Mouse (Mus musculus) heart, adult 8-10 months (tissue): ENCODE results near the gene Fkbp5. TPM values are rescaled to one million over a fixed set of nuclear protein-coding genes. Genes with fewer than 3 reads are reported as not detected.
A peak's percentile ranks its signal among the peaks of the same experiment; 100 is the strongest.

Experiments used
- DNase-seq: peaks from one replicate; pipeline ENCODE4 v3.0.0; 2022; ENCODE audit warnings: low spot score
- total RNA-seq, 4 experiments: library from RNA; stranded (reverse); gene quantifications; 2 replicates each; pipeline ENCODE4 v1.2.4; 2022

The Fkbp5 gene
- total RNA-seq, 4 experiments from 2014 or later = 31.0 to 46.7 (median 38.3) TPM

GRCm38 (mm10) chr17:28523355-28524008 lies 6.2 kb upstream of the Fkbp5 start:
- no peak for DNase-seq

GRCm38 (mm10) chr17:28522623-28523354 lies 5.5 kb upstream of the Fkbp5 start:
- DNase-seq = peak; percentile 98

DNA sequence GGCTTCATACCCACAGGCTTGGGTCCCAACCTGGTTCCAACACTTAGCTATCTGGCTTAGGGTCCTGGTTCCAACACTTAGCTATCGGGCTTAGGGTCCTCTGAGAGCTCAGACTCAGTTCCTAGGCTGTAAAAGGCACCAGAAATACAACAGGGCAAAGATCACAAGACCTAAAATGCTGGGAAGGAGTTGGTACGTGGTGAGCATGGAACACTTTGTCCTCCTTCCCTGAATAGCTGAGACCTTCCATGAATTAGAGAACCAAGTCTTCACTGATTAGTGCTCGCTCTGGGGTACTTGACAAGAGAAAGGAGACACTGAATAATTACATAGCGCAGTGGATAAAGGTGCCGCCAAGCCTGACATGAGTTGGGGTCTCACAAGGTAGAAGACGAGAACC lies 4.6 kb upstream of the Fkbp5 start:
- DNase-seq = no peak

DNA sequence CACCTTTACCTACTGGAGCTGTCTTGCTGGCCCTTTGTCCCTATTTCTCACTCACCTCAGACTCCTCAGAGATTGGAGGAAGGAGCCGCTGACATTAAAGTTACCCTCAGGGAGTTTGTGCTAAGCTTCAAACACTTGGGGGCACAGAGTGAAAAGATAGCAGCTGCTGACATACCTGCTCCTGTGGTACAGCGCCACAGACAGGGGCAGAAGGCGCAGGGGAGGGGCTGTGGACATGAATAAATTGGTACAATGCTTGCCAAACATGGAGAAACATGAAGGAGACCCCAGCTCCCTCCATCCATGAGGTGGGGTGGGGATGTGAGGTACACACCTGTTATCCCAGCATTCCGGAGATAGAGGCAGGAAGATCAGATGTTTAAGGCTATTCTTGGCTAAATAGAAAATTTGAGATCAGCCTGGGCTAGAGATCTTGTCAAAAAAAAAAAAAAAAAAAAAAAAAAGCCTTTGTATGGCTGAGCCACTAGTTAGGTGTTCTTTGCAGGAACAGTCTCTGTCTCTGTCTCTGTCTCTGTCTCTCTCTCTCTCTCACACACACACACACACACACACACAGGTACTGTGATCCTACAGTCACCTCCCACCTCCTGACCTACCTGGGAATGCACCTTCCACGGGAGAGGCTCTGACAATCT lies 3.9 kb upstream of the Fkbp5 start:
- no peak for DNase-seq

- no peak for DNase-seq
Observed at GRCm38 (mm10) chr17:28520561-28520960, 3.2 kb upstream of the Fkbp5 start.

GRCm38 (mm10) chr17:28519827-28520226 lies 2.5 kb upstream of the Fkbp5 start:
- DNase-seq = no peak

- DNase-seq = peak; percentile 55
Observed at GRCm38 (mm10) chr17:28518615-28519071, 1.3 kb upstream of the Fkbp5 start.

DNA sequence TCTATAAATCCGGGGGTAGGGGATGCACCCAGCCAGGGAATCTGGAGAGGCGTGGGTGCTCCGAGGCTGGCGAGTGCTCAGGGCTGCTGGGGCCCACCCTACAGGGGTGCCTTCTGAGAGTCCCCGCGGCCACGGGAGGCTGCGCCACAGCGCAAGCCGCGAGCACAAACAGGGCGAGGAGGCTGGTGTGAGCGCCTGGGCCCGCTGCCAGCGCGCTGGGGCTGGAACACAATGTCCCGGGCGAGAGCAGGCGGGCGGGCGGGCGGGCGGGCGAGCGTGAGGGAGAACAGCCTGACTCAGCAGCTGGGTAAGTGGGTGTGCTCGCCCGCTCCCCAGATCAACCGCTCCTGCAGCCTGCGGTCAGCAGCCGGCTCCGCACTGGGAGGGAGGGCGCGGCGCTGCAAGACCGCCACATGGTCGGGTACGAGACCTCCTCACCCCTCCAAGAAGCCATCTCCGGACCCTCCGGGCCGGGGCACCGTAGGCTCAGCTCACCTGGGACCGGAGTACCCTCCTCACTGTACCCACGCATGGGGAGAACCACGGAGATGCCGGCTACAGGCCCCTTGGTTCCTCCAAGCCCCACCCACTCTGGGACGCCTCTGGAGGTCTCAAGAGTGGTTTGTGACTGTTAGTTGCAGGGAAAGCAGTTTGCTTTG lies 758 bp upstream of the Fkbp5 start:
- DNase-seq = no peak

GRCm38 (mm10) chr17:28516881-28517280 lies 446 bp downstream of the Fkbp5 start:
- DNase-seq = no peak

DNA sequence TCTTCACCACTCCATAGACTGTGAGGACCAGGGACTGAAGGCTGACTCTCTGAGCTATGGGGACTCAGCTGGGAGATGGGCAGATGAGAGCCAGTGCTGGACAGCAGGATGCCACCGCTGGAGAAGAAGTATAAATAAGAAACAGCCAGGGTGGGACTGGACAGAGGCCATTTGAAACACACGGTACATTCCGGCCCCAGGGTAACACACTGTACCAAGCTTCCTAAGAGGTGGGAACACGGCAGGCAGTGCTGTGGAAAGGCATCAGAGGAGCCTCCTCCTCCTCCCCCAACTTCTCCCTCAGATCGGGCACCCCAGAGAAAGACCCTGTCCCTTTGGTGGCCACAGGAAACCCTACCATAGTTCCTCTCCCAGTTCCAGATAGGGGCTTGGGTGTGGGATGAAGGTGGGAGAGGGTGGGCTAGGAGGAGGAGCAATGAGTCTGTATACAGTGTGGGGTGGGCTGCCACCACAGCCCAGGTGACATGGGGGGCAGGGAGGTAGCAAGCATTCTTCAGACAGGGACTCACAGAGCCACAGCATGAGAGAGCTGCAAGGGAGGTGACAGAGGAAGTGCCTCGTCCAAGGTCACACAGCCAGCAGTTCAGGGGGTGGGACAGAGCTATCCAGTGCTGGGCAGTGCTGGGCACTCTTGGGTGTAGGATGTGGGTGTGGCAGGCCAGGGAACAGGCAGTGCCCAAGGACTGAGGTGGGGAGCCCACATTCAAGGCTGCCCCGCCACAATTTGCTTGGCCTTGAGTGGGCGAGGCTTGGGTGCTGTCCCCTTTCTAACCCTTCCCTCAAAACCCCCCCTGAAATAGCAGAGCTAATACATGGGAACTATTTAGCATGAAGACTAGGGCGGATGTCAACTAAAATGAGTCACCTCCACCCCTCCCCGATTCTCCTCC lies 1.6 kb downstream of the Fkbp5 start:
- peak; percentile 73 for DNase-seq

- no peak for DNase-seq
Observed at GRCm38 (mm10) chr17:28514555-28514954, 2.8 kb downstream of the Fkbp5 start.

DNA sequence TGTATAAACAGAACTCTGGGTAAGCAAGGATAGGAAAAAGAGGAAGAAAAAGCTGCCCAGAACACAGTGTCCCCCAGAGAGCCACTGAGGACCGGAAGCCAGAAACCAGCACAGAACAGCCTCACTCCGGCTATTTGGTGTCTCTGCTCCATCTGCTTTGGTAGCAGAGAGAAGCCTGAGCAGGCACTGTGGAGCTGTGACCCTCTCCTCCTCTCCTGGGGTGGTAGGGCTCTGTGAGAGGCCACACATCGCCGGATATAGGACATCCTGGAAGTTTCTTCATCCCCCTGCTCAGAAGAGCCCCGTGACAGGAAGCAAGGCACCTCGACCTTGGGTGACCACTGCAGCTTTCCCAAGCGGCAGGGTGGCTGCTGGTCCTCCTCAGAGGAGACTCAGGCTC lies 3.5 kb downstream of the Fkbp5 start:
- peak; percentile 75 for DNase-seq

DNA sequence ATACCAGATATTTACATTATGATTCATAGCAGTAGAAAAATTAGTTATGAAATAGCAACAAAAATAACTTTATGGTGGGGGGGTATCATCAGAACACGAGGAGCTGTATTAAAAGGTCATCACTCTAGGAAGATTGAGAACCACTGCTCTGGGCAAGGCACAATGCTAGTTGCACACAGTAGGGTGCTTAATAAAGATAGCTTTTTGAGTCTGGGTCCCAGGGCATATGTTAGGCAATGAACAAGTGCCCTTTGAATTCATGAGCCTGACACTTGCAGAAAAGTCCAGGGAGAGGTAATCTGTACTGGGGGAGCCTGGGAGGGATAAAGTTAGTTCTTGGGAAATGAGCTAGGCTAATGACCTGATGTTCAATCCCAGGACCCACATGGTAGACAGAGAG lies 4.0 kb downstream of the Fkbp5 start:
- no peak for DNase-seq

GRCm38 (mm10) chr17:28512696-28513095 lies 4.6 kb downstream of the Fkbp5 start:
- peak; percentile 89 for DNase-seq

DNA sequence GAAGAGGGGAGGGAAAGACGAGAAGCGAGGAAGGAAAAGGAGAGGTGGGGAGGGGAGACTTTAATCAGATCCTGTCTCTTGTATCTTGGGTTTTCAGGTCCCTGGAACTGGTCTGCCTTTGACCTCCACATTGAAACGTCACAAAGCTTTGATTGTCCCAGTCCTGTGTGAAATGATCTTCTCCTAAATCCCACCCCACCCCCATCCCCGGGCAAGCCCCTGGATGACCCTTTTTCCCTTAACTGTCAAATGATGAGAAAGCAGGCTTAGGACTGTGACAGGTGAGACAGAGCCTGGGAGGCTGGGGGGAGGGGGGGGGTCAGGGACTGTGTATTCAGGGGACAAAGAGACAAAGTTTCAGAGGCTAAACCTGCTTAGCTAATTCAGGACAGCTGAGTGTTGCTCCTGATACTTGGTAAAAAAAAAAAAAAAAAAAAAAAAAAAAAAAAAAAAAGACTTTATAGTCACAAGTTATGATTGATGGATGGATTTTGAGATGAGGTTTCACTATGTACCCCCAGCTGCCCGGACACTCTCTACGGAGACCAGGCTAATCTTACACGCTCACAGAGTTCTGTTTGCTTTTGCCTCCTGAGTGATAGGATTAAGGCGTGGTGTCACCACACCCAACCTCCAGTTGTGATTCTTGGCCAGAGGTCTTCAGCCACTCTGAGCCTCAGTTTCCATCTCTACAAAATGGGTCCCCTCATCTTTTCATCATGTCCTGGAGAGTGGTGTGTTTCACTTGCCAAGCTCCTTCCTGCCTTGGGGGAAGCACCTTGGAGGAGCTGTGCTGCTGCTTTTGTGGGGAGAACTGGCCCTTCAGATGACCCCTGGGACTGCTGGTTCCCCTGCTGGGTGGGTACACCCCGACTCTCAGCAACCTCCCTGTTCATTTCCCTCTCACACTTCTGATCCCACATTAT lies 5.4 kb downstream of the Fkbp5 start:
- DNase-seq = no peak

GRCm38 (mm10) chr17:28510445-28511342 lies 6.6 kb downstream of the Fkbp5 start:
- DNase-seq = peak; percentile 59

- DNase-seq = no peak
Observed at GRCm38 (mm10) chr17:28507496-28507895, 9.8 kb downstream of the Fkbp5 start.

GRCm38 (mm10) chr17:28506895-28507294 lies 10.4 kb downstream of the Fkbp5 start:
- no peak for DNase-seq

GRCm38 (mm10) chr17:28505591-28505990 lies 11.7 kb downstream of the Fkbp5 start:
- DNase-seq = no peak
